Mouse (Mus musculus) midbrain, postnatal 0 days (tissue): ENCODE results near the gene Atrip. TPM values are rescaled to one million over a fixed set of nuclear protein-coding genes. Genes with fewer than 3 reads are reported as not detected.

Experiments used
- ATAC-seq: fragments of 200-750 bp; cut with Nextera tagmentation; 2 replicates; pipeline ENCODE4 v1.8.0; 2017; ENCODE audit warnings: moderate number of reproducible peaks, mild to moderate bottlenecking, moderate TSS enrichment, moderate library complexity; ENCODE audit not compliant: low FRiP score
- DNase-seq: peaks from one replicate; pipeline ENCODE4 v3.0.0-alpha.2; 2015; ENCODE audit warnings: low spot score
- H3K27ac ChIP-seq: fragments of 300-500 bp; sonication (generic); 2 replicates; pipeline ENCODE4 v1.5.1; 2014; ENCODE audit warnings: low read depth, mild to moderate bottlenecking, low read length, mixed read lengths
- H3K27me3 ChIP-seq: fragments of 300-500 bp; sonication (generic); 2 replicates; pipeline ENCODE4 v1.6.1; 2014; ENCODE audit warnings: low read length, control low read depth, mixed read lengths; ENCODE audit not compliant: insufficient read depth
- H3K36me3 ChIP-seq: fragments of 300-500 bp; sonication (generic); 2 replicates; pipeline ENCODE4 v1.6.1; 2014; ENCODE audit warnings: low read length, control low read depth, mixed read lengths; ENCODE audit not compliant: insufficient read depth
- H3K4me1 ChIP-seq: fragments of 300-500 bp; sonication (generic); 2 replicates; pipeline ENCODE4 v1.6.1; 2014; ENCODE audit warnings: mild to moderate bottlenecking, control low read depth, antibody characterized with exemption, low read length, mixed read lengths; ENCODE audit not compliant: insufficient read depth
- H3K4me2 ChIP-seq: fragments of 300-500 bp; sonication (generic); 2 replicates; pipeline ENCODE4 v1.6.1; 2014; ENCODE audit warnings: low read depth, mild to moderate bottlenecking, low read length, mixed read lengths; ENCODE audit not compliant: poor library complexity, severe bottlenecking
- H3K4me3 ChIP-seq: fragments of 300-500 bp; sonication (generic); 2 replicates; pipeline ENCODE4 v1.5.1; 2014; ENCODE audit warnings: low read depth, mild to moderate bottlenecking, low read length, moderate library complexity
- H3K9ac ChIP-seq: fragments of 300-500 bp; sonication (generic); replicated peaks from 2 replicates; pipeline ENCODE4 v1.6.1; 2014; ENCODE audit warnings: mild to moderate bottlenecking, low read length, moderate library complexity, mixed read lengths; ENCODE audit not compliant: poor library complexity, severe bottlenecking
- H3K9me3 ChIP-seq: fragments of 300-500 bp; sonication (generic); 2 replicates; pipeline ENCODE4 v1.6.1; 2016; ENCODE audit warnings: low read length, control low read depth
- CTCF ChIP-seq: IDR thresholded peaks from 2 replicates; pipeline ENCODE4 v1.5.1; 2016; ENCODE audit warnings: antibody characterized with exemption, mild to moderate bottlenecking
- WGBS: fragments of 180-500 bp; shearing (Covaris S2); extraction: QIAGEN DNeasy Blood & Tissue Kit; methylation state at CpG from one replicate; pipeline ENCODE4 v1.1.7; 2014; 5-methylcytosine and 5-hydroxymethylcytosine counted together
- polyA plus RNA-seq: library from polyadenylated mRNA; unstranded; fragments of >200 nt; fragmentation: Nextera tagmentation; extraction: Ambion mirVana; gene quantifications from 2 replicates; pipeline ENCODE4 v1.2.1, GENCODE M21; 2015
- total RNA-seq: library from RNA; depleted of rRNA; stranded (reverse); fragments of >200 nt; gene quantifications from 2 replicates; pipeline ENCODE4 v1.2.3, GENCODE M21; 2014

The Atrip gene
- total and polyA plus RNA-seq, 2 experiments from 2014 or later, result 34.7 to 35.1 TPM

DNA sequence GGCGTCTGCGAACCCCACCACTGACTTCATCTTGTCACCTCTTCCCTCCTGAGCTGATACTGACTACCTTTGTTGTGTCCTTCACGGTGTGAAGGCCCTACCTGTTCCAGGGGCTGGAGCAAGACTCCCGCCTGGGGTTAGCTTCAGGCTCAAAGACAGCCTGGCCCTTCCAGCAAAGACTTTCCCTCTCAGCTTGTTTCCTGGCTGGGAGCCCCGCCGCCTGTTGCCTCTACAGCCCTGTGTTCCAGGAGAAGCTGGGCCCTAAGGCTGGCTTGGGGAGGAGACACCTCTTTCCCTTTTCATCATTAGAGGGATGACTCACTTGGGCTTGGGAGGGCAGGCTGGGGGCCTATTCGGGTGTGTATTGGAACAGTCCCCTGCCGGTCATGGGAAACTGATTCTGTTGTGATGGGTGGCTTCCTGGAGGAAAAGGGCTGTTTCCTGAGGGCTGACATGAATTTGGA is 35.0 kb downstream of the Atrip start:
- Histone ChIP-seq H3K4me1 (0 out of 2 replicates have a peak, but pooled peaks cover 3% of the 10 kb centered on the region), H3K4me2 (peak overlapping the region; percentile 85), H3K4me3 (peak overlapping the region; percentile 50), H3K9ac (peak overlapping the region; percentile 61), H3K27ac (no peak overlapping the region), H3K36me3 (no peaks in the 10 kb centered on the region), H3K27me3 (no peaks in the 10 kb centered on the region), H3K9me3 (no peaks in the 10 kb centered on the region)
- 19% methylated on average over 8 of the region's 8 CpGs for WGBS
- TF ChIP-seq CTCF, result no peak
- ATAC-seq (no peak), DNase-seq (no peak)

DNA sequence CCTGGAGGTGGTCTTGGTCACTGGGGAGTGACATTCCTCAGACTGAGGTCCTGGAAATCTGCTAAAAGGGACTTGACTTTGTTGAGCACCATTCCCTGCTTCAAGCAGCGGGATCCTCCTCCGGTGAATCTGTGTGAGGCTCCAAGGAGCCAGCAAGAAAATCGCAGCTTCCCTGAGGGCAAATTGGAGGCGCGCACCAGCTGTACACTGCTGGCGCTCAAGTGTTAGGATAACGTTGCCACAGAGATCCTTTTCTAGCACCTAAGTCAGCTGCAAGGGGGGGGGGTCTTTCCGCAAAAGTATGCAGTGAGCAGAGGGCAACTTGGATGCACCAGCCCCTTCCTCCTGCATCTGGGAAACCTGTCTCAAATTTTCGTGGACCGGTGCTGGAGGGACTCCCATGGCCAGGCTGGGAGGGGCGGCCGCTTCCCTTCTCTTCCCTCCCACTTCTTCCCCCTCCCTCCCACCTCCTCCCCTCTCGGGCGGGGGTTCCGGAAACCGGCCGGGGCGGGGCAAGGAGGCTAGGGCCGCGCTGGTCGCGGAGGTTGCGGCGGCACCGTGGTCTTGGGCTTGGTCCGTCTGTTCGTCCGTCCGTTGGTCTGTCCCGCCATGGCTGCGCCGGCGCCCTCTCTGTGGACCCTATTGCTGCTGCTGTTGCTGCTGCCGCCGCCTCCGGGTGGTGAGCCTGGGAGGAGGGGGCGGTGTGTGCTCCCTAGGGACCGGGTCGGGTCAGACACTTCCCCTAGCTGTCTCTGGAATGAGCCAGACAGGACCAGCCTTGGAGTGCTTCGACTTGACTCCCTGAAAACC is 35.6 kb downstream of the Atrip start, which contains the start of gene Shisa5:
Gene Shisa5 (plus strand): TSS at position 480 of the 810 bp plus-strand sequence.
- Histone ChIP-seq H3K9ac (peak within 1 kb of the TSS; percentile 61), H3K4me1 (0 out of 2 replicates have a peak, but pooled peaks cover 3% of the 10 kb centered on the region), H3K27me3 (no peaks in the 10 kb centered on the region), H3K4me2 (peak within 1 kb of the TSS; percentile 85), H3K36me3 (no peaks in the 10 kb centered on the region), H3K9me3 (no peaks in the 10 kb centered on the region), H3K27ac (no peak within 1 kb of the TSS), H3K4me3 (peak within 1 kb of the TSS; percentile 50)
- TF ChIP-seq CTCF, result no peak
- ATAC-seq, result peak; percentile 68
- WGBS, result under 1% methylated on average over 40 of the region's 40 CpGs
- DNase-seq, result peak; percentile 38

DNA sequence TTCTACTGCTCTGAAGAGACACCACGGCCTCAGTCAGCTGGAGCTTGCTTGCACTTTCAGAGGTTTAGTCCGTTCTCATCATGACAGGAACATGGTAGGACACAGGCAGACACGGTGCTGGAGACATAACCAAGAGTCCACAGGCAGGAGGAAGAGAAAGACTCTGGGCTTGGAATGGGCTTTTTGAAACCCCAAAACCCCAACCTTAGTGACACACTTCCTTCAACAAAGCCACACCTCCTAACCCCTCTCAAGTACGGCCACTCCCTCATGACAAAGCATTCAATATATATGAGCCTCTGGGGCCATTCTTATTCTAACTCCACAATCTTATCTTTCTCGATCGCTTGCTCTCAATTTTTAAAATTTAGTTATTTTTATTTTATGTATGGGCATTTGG is 41.5 kb downstream of the Atrip start:
- DNase-seq (no peak), ATAC-seq (no peak)
- no peaks in the 10 kb centered on the region for H3K4me1 ChIP-seq
- H3K4me3 ChIP-seq, result no peak overlapping the region
- H3K27me3 ChIP-seq, result no peaks in the 10 kb centered on the region
- H3K9ac ChIP-seq, result no peak overlapping the region
- TF ChIP-seq CTCF, result no peak
- no peak overlapping the region for H3K4me2 ChIP-seq
- H3K36me3 ChIP-seq, result peaks cover 24% of the 10 kb centered on the region; the same call in 1 of the 2 replicates
- H3K9me3 ChIP-seq, result no peaks in the 10 kb centered on the region
- 83% methylated on average over 6 of the region's 6 CpGs for WGBS
- H3K27ac ChIP-seq, result no peak overlapping the region

- ATAC-seq (no peak), DNase-seq (no peak)
- Histone ChIP-seq H3K9ac (no peak overlapping the region), H3K4me2 (no peak overlapping the region), H3K36me3 (peaks cover 28% of the 10 kb centered on the region; the same call in 1 of the 2 replicates), H3K9me3 (no peaks in the 10 kb centered on the region), H3K4me3 (no peak overlapping the region), H3K4me1 (no peaks in the 10 kb centered on the region), H3K27ac (no peak overlapping the region), H3K27me3 (no peaks in the 10 kb centered on the region)
- TF ChIP-seq CTCF, result no peak
- 88% methylated on average over 8 of the region's 8 CpGs for WGBS
These were observed 42.2 kb downstream of the Atrip start for GRCm38 (mm10) chr9:109031686-109032085.

DNA sequence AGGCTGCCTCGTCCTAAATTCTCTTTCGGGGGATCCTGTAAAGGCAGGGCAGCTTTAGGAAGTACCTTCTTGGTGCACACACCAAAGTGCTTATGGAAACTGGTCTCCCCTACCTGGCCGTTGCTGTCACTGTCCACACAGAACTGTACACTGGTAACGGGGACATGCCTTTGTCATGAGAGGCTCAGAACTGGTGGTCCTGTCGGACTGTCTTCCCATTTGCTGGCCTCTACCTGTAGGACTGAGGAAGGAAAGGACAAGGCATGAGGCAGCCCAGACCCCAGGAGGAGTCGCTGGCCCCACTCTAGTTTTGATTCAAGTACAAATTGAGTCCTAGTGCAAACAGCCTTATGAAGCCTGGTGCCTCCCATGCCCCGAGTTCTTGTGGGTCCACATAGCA is 42.9 kb downstream of the Atrip start:
- ATAC-seq, result no peak
- Histone ChIP-seq H3K4me2 (no peak overlapping the region), H3K36me3 (peaks cover 34% of the 10 kb centered on the region; the same call in 1 of the 2 replicates), H3K9me3 (no peaks in the 10 kb centered on the region), H3K27me3 (no peaks in the 10 kb centered on the region), H3K9ac (no peak overlapping the region), H3K27ac (no peak overlapping the region), H3K4me1 (no peaks in the 10 kb centered on the region), H3K4me3 (no peak overlapping the region)
- 93% methylated on average over 7 of the region's 7 CpGs for WGBS
- TF ChIP-seq CTCF, result no peak
- DNase-seq, result no peak

GRCm38 (mm10) chr9:109030312-109030711 is 43.6 kb downstream of the Atrip start:
- Histone ChIP-seq H3K4me2 (no peak overlapping the region), H3K27ac (no peak overlapping the region), H3K9ac (no peak overlapping the region), H3K4me1 (no peaks in the 10 kb centered on the region), H3K27me3 (no peaks in the 10 kb centered on the region), H3K36me3 (peaks cover 41% of the 10 kb centered on the region), H3K9me3 (no peaks in the 10 kb centered on the region), H3K4me3 (no peak overlapping the region)
- DNase-seq (no peak), ATAC-seq (no peak)
- no peak for TF ChIP-seq CTCF
- WGBS, result 73% methylated on average over 3 of the region's 3 CpGs
